Mouse (Mus musculus): ENCODE data around the gene Ndufb10. TPM values are rescaled to one million over a fixed set of nuclear protein-coding genes. Genes with fewer than 3 reads are reported as not detected.

The Ndufb10 gene
- total RNA-seq, 2 experiments from 2014 or later: 493 to 532 TPM

Other genes starting within 250 kb of the Ndufb10 start
- gene Mlst8, start 245.4 kb downstream of the Ndufb10 start, total RNA-seq (2021): 10 to 100 TPM; 10.5 to 11.7 TPM
- gene Caskin1, start 235.9 kb downstream of the Ndufb10 start, total RNA-seq (2021): under 1 TPM; 0.10 to 0.11 TPM
- 10 to 100 TPM; 33.2 to 36.7 TPM for gene Traf7, start 196.5 kb downstream of the Ndufb10 start, total RNA-seq (2021)
- gene Rab26, start 190.3 kb downstream of the Ndufb10 start, total RNA-seq (2021): under 1 TPM in 1 of 2 experiments, not detected in 1; 0.23 TPM
- gene Pkd1, start 174.6 kb downstream of the Ndufb10 start, total RNA-seq (2021): 10 to 100 TPM; 20.2 to 21.1 TPM
- gene Tsc2, start 91.8 kb downstream of the Ndufb10 start, total RNA-seq (2021): 10 to 100 TPM; 65.8 to 67.8 TPM
- 1 to 10 TPM; 2.6 to 4.2 TPM for gene Nthl1, start 91.8 kb downstream of the Ndufb10 start, total RNA-seq (2021)
- 10 to 100 TPM; 36.6 to 41.8 TPM for gene Slc9a3r2, start 74.2 kb downstream of the Ndufb10 start, total RNA-seq (2021)
- gene Npw, start 66.0 kb downstream of the Ndufb10 start, total RNA-seq (2021): not detected
- 10 to 100 TPM; 17.7 to 20.2 TPM for gene Zfp598, start 54.8 kb downstream of the Ndufb10 start, total RNA-seq (2021)
- gene Syngr3, start 34.5 kb downstream of the Ndufb10 start, total RNA-seq (2021): not detected
- gene Gfer, start 28.3 kb downstream of the Ndufb10 start, total RNA-seq (2021): 10 to 100 TPM; 24.1 to 30.1 TPM
- under 1 TPM; 0.59 to 0.61 TPM for gene Noxo1, start 28.2 kb downstream of the Ndufb10 start, total RNA-seq (2021)
- 10 to 100 TPM; 14.7 to 15.6 TPM for gene Tbl3, start 16.8 kb downstream of the Ndufb10 start, total RNA-seq (2021)
- not detected for gene Rnf151, start 6.4 kb downstream of the Ndufb10 start, total RNA-seq (2021)
- 100 to 1,000 TPM; 564 to 585 TPM for gene Rps2, start 6.4 kb downstream of the Ndufb10 start, total RNA-seq (2021)
- 100 to 1,000 TPM; 723 to 775 TPM for gene Rpl3l, start 3.3 kb upstream of the Ndufb10 start, total RNA-seq (2021)
- gene Msrb1, start 12.2 kb upstream of the Ndufb10 start, total RNA-seq (2021): 100 to 1,000 TPM; 164 to 180 TPM
- gene Hs3st6, start 28.5 kb upstream of the Ndufb10 start, total RNA-seq (2021): not detected
- not detected for gene Meiob, start 79.8 kb upstream of the Ndufb10 start, total RNA-seq (2021)
- gene Hagh, start 115.7 kb upstream of the Ndufb10 start, total RNA-seq (2021): 10 to 100 TPM; 73.3 to 77.5 TPM
- 10 to 100 TPM; 38.1 to 44.5 TPM for gene Fahd1, start 125.9 kb upstream of the Ndufb10 start, total RNA-seq (2021)
- gene Igfals, start 141.5 kb upstream of the Ndufb10 start, total RNA-seq (2021): 1 to 10 TPM; 3.8 to 4.4 TPM
- gene Nubp2, start 161.9 kb upstream of the Ndufb10 start, total RNA-seq (2021): 10 to 100 TPM; 10.2 to 13.1 TPM
- gene Spsb3, start 162.2 kb upstream of the Ndufb10 start, total RNA-seq (2021): 10 to 100 TPM; 27.8 to 31.5 TPM
- gene Eme2, start 170.6 kb upstream of the Ndufb10 start, total RNA-seq (2021): 10 to 100 TPM in 1 of 2 experiments, 1 to 10 TPM in 1; 8.8 to 10.4 TPM
- gene Mrps34, start 170.6 kb upstream of the Ndufb10 start, total RNA-seq (2021): 100 to 1,000 TPM in 1 of 2 experiments, 10 to 100 TPM in 1; 85.9 to 105 TPM
- gene Nme3, start 172.0 kb upstream of the Ndufb10 start, total RNA-seq (2021): 1 to 10 TPM; 7.7 to 9.8 TPM
- 10 to 100 TPM; 19.5 TPM for gene Mapk8ip3, start 212.5 kb upstream of the Ndufb10 start, total RNA-seq (2021)
- gene Jpt2, start 236.2 kb upstream of the Ndufb10 start, total RNA-seq (2021): 1 to 10 TPM; 5.5 to 8.6 TPM